Mouse (Mus musculus) megakaryocyte, embryonic 14.5 days (primary cell): ENCODE results near the gene Plgrkt. TPM values are rescaled to one million over a fixed set of nuclear protein-coding genes. Genes with fewer than 3 reads are reported as not detected.
"Not testable (repeated sequence)": the region's sequence is repeated elsewhere in the genome, so short reads cannot be mapped to it uniquely, and the experiment has no call there.

Source experiments
- H3K27me3 ChIP-seq: replicated peaks from 2 replicates; pipeline ENCODE3; 2012; ENCODE audit warnings: inconsistent platforms
- H3K36me3 ChIP-seq: replicated peaks from 2 replicates; pipeline ENCODE3; 2012; ENCODE audit warnings: low read length, inconsistent platforms, mixed read lengths
- H3K4me1 ChIP-seq: 2 replicates; pipeline ENCODE4 v1.6.1; 2012; ENCODE audit warnings: inconsistent platforms
- H3K4me3 ChIP-seq: replicated peaks from 2 replicates; pipeline ENCODE3; 2012; ENCODE audit warnings: moderate library complexity, mild to moderate bottlenecking, inconsistent platforms
- H3K9me3 ChIP-seq: 2 replicates; pipeline ENCODE4 v1.6.1; 2012; ENCODE audit warnings: inconsistent platforms
- FLI1 ChIP-seq: IDR thresholded peaks from 2 replicates; pipeline ENCODE4 v1.6.1; 2012; ENCODE audit warnings: low read length, inconsistent platforms, mixed read lengths
- GATA1 ChIP-seq: IDR thresholded peaks from 3 replicates; pipeline ENCODE4 v1.6.1; 2012; ENCODE audit warnings: mixed read lengths, low read length, inconsistent platforms, borderline replicate concordance
- polyA plus RNA-seq: library from polyadenylated mRNA; stranded (reverse); fragments of >175 nt; gene quantifications from 2 replicates; pipeline ENCODE4 v1.2.3, GENCODE M21; 2012; ENCODE audit warnings: low replicate concordance; ENCODE audit not compliant: insufficient read depth

The Plgrkt gene
- polyA plus RNA-seq, result 39.0 and 52.8 TPM in 2 replicates

DNA sequence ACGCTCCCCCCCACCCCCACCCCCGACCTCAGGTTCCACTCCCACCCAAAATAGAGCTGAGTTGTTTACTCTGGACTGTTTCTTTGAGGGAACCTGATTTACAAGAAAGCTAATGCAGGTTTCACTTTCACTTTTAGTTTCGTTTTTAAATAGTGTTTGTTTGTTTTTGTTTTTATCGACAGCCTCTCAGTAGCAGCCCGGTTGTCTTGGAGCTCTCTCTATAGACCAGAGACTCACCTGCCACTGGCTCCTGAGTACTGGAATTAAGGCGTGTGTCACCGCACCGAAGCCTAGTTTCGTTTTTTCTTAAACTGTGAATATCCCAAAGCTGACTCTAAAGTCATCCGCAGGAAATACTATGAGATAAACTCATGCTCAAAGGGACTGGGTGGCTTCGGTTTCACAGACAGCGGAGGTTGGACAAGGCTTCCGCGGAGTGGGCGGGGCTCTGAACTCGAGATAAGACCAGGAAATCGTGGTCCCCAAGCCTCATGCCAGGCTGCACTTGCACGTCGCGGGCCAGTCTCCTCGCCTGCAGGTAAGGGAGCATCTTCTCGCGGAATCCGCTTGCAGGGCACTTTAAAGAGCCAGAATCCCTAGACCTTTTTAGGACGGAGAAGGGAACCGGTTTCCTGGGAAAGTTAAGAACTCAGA lies at the start of gene Plgrkt, which contains the start of gene Cd274:
Plgrkt (minus strand) TSS at position 422 of the 654 bp plus-strand sequence.
Cd274 (plus strand) TSS at position 487 of the 654 bp plus-strand sequence.
- TF ChIP-seq FLI1, result no peak
- TF ChIP-seq GATA1, result peak; percentile 41; the same call in 1 of the 3 replicates
- peaks cover 69% of the 10 kb centered on the region for H3K4me1 ChIP-seq
- no peaks in the 10 kb centered on the region for H3K27me3 ChIP-seq
- peak within 1 kb of the TSS; percentile 95 for H3K4me3 ChIP-seq
- H3K9me3 ChIP-seq, result no peaks in the 10 kb centered on the region
- H3K36me3 ChIP-seq, result peaks cover 21% of the 10 kb centered on the region

DNA sequence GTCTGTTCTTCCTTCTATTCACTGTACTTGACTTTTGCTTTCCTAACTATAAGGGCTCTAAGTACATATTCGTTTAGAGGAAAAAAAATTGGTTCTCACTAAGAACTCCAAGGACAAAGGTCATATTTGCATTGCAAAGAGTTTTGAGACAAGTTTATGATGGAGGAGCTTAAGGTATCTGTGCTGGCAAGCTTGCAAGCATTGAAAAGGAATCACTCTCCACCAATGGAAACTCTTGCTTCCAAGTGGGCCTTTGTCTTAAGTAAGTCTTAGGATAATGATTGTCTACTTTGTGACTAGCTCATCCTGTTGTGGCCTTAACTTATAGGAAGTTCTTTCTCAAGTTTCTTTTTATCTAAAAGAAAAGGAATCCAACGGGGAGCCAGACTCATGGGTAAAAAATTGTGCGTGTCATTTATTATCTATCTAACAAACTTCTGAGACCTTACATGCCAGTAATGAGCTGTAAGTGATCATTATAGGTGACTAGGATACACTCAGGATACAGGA lies 49.3 kb upstream of the Plgrkt start:
- H3K4me1 ChIP-seq, result peaks cover 66% of the 10 kb centered on the region
- no peaks in the 10 kb centered on the region for H3K9me3 ChIP-seq

DNA sequence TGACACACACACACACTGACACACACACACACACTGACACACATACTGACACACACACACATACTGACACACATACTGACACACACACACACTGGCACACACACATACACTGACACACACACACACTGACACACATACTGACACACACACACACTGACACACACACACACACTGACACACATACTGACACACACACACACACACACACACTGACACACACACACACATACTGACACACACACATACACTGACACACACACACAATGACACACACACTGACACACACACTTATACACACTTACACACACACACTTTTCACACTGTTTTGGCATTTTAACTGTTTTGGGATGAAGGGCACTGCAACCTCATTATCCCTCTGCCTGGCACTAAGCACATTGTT lies 47.7 kb upstream of the Plgrkt start:
- H3K9me3 ChIP-seq, H3K27me3 ChIP-seq, H3K36me3 ChIP-seq, H3K4me3 ChIP-seq: not testable (repeated sequence)
- peaks cover 67% of the 10 kb centered on the region for H3K4me1 ChIP-seq

More for the DNA sequence above, 49.3 kb upstream of the Plgrkt start:
- no peak overlapping the region for H3K4me3 ChIP-seq
- no peak for TF ChIP-seq FLI1
- no peak for TF ChIP-seq GATA1
- H3K27me3 ChIP-seq, result no peaks in the 10 kb centered on the region
- no peaks in the 10 kb centered on the region for H3K36me3 ChIP-seq

DNA sequence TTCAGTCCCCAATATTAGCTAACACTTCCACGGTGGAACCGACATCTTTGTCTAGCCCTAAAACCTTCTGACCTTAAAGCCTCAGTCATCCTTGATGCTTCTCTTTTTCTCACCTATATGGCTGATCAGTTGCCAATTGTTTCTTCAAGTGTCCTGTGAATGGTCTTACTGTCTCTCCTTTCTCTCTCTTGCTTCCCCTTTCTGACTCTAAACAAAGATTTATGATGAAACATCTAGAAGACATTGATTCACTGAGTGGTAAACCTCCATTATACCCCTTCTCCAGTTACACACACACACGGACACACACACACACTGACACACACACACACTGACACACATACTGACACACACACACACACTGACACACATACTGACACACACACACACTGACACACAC lies 47.3 kb upstream of the Plgrkt start:
- Histone ChIP-seq H3K4me3 (no peak overlapping the region), H3K4me1 (peaks cover 66% of the 10 kb centered on the region), H3K9me3 (no peaks in the 10 kb centered on the region), H3K36me3 (no peaks in the 10 kb centered on the region), H3K27me3 (no peaks in the 10 kb centered on the region)
- TF ChIP-seq GATA1, result no peak
- TF ChIP-seq FLI1, result no peak

DNA sequence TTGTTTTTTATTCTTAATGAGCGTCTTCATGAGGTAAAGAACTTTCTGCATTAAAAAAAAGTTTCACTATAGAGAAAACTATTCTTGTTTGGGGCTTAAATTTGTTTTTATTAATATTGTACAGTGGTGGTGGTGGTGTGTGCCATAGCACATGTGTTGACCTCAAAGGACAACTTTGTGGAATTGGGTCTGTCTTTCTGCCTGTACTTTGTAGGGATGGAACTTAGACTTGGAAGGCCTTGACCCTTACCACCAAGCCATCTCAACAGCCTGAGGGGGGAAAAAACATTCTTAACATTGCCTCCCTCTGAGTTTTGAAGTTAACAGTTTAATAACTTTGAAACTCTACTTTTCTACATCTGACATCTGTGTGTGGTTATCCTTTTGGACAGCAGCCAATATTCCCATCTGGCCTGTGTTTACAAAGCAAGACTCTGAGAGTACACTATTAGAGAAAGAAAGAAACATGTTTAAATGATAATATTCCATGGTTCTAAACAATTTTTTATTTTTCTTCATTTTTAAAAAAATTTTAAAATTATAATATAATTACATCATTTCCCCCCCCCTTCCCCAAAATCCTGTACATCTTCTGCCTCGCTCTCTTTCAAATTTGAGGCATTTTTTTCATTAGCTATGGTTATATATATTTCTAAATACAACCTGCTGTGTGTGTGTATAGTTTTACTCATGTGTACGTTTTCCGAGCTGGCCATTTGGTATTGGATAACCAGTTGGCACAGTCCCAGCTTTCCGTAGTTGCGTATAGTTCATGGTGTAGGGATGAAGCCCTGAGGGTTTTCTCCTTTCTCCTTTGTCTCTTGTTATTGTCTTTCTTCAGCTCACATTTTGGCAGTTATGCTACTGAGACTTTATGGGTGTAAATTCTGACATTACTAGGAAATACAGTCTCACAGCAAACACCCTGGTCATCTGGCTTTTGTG lies 45.6 kb upstream of the Plgrkt start:
- Histone ChIP-seq H3K27me3 (no peaks in the 10 kb centered on the region), H3K9me3 (no peaks in the 10 kb centered on the region), H3K4me1 (peaks cover 56% of the 10 kb centered on the region), H3K36me3 (no peaks in the 10 kb centered on the region), H3K4me3 (no peak overlapping the region)
- TF ChIP-seq FLI1, result no peak
- no peak for TF ChIP-seq GATA1

DNA sequence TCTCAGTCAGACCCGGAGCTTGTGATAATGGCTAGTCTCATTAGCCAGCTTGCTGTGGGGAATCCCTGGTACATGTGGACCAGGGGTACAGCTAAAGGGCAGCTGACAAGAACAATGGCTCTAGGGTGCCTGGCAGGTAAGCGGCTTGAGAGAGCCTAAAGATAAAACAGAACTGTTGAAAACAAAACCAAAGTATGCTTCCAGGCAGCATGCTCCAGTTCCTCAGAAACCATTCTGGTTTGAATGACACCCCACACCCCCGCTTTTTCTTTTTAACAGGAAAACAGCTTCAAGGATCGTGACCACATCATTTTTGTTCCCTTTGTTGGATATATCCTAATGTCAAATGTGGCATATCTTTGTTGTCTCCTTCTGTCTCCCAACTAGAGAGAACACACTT lies 43.4 kb upstream of the Plgrkt start, which contains the start of gene Pdcd1lg2:
Pdcd1lg2 (plus strand) TSS at position 301 of the 400 bp plus-strand sequence.
- H3K4me3 ChIP-seq, result no peak within 1 kb of the TSS
- no peaks in the 10 kb centered on the region for H3K9me3 ChIP-seq
- H3K4me1 ChIP-seq, result peaks cover 38% of the 10 kb centered on the region
- TF ChIP-seq FLI1, result no peak
- TF ChIP-seq GATA1, result no peak
- no peaks in the 10 kb centered on the region for H3K36me3 ChIP-seq
- H3K27me3 ChIP-seq, result no peaks in the 10 kb centered on the region

DNA sequence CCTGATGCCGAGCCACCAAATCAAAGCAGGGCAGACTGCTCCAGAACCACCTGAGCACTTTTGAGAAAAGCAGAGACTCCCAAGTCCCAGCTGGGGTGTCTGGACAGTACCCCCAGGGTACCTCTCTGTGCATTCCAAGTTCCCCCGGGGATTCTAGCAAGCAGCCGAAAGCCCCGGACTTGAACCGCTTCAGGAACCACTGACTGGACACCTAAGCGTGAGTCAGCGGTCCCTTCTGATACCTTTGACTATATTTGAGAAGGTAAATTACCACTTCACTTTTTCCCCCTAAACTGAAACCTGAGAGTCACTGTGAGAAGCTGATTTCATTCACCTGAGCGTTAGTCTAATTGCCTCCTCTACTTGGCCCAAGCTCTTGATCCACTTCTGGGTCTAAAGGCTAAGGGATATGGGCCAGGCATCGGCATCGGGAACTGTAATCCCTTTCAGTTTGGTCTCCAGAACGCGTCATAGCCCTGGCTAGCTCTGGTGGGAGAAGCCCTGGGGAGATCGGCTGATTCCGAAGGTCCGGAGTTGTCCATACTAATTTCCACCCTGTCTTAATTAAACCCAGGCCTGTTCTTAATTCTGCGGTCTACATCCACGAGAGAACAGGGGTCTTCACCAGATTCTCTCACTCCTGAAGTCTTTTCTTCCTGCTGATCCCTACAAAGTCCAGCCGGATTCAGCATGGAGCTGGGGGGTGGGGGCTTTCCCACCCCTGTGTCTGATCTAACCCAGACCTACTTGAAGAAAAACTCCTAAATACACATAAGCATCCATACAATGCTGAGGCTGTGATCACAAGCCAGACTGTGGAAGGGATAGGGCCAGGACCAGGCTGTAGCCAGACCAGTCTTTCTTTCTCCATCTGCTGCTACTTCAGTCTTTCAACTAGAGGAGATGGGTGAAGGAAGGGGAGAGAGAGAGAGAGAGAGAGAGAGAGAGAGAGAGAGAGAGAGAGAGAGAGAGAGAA lies 39.1 kb upstream of the Plgrkt start:
- H3K27me3 ChIP-seq, result no peaks in the 10 kb centered on the region
- no peak for TF ChIP-seq FLI1
- no peak for TF ChIP-seq GATA1
- no peaks in the 10 kb centered on the region for H3K36me3 ChIP-seq
- H3K4me3 ChIP-seq, result no peak overlapping the region
- H3K9me3 ChIP-seq, result no peaks in the 10 kb centered on the region
- H3K4me1 ChIP-seq, result peaks cover 60% of the 10 kb centered on the region

DNA sequence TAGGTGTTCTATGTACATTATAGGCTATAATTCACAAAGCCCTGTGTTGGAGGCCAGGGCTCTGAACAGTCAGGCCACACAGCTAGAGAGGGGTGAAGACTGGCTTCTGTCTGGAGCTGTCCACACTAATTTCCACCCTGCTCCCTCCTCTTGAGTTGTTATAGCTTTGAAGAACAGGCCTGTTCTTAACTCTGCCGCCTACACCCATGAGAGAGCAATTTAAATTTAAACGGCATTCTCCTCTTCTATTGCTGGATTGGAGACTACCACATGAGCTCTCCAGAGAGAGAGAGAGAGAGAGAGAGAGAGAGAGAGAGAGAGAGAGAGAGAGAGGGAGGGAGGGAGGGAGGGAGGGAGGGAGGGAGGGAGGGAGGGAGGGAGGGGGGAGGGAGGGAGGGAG lies 38.2 kb upstream of the Plgrkt start:
- TF ChIP-seq GATA1 (no peak), FLI1 (no peak)
- no peaks in the 10 kb centered on the region for H3K9me3 ChIP-seq
- no peaks in the 10 kb centered on the region for H3K36me3 ChIP-seq
- H3K4me3 ChIP-seq, result no peak overlapping the region
- H3K4me1 ChIP-seq, result peaks cover 62% of the 10 kb centered on the region
- no peaks in the 10 kb centered on the region for H3K27me3 ChIP-seq

DNA sequence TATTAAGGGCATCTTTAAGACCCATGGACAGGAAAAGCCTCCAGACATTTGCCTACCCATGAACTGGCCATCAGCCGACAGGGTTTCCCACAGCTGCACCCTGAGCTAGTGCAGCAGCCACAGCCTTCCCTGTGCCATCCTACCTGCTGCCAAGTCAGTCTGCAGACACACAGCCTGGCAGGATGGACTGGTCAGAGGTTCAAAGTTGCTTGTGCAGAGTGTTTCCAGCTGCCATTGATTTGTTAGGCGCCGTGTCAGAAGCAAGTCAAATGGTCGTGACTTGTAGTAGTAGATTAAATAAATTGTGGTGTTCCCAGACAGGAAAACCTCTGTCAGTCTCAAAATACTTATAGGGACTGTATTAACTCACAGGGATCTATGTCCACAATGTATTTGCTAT lies 36.1 kb upstream of the Plgrkt start:
- H3K4me1 ChIP-seq, result peaks cover 61% of the 10 kb centered on the region
- no peaks in the 10 kb centered on the region for H3K27me3 ChIP-seq
- peak overlapping the region; percentile 76 for H3K4me3 ChIP-seq
- peaks cover under 1% of the 10 kb centered on the region; the same call in 1 of the 2 replicates for H3K9me3 ChIP-seq
- TF ChIP-seq FLI1, result no peak
- no peak for TF ChIP-seq GATA1
- no peaks in the 10 kb centered on the region for H3K36me3 ChIP-seq
